8 mouse cellular contexts compared by ENCODE assay signal in the genomic region with DNA sequence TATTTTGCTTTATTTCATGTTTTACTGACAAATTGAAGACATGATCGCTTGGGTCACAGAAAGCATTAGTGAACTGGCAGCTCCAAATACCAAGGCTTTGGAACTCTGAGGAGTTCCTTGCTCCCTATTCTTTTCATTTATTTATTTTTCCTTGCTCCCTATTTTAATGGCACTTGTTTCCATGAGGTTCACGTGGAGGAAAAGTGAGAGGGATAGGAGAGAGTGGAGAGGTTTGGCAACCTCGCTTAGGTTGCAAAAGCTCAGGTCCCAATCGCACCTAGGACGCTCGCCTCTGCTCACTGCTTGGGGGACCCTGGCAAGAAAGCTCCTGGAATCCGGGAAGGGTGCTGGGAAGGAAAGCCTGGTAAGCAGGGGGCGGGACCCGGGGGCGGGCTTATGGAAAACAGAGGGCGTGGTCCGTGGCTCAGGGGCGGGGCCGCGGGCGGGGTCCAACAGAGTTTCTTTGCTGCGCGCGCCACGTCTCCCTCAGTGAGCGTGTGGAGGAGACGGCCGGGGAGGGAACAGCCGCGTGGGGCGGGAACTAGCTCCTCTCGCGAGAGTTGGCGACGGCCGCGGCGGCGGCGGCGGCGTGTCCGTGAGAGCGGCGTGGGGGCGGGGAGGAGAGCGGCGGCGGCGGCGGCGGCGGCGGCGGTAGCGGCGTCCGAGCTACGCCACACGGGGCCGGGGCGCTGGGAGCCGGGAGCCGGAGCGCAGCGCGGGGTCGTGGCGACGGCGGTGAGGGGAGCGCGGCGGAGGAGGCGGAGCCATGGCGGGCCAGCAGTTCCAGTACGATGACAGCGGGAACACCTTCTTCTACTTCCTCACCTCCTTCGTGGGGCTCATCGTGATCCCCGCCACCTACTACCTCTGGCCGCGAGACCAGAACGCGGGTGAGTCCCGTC. TPM values are rescaled to one million over a fixed set of nuclear protein-coding genes. Genes with fewer than 3 reads are reported as not detected.
DNase-seq lines count a peak whose midpoint lies in the region; ATAC-seq and TF ChIP-seq lines count a peak whose summit lies in the region.

A gene (plus strand): TSS at position 498 of the 902 bp plus-strand sequence.

- H3K4me2 ChIP-seq in embryonic facial prominence, embryonic 13.5 days, result peak within 1 kb of the TSS; percentile 74
- peak within 1 kb of the TSS; percentile 78 for H3K4me2 ChIP-seq in limb, embryonic 12.5 days
- H3K4me2 ChIP-seq in midbrain, embryonic 15.5 days, result peak within 1 kb of the TSS; percentile 85

- DNase-seq in 3134 (ENCODE audit: extremely low read depth, insufficient read length, low spot score), result peak; percentile 92
- peak; percentile 99 for DNase-seq in adrenal gland, postnatal 36 days
- peak; percentile 98 to 99 for DNase-seq in heart, adult 18-20 months
- DNase-seq in kidney, adult 2 months, result peak; percentile 99
- DNase-seq in spleen, adult 2 months (ENCODE audit: low read depth in 1 of 2, low spot score in 2 of 2), result peak; percentile 86 to 95

- no peak for TF ChIP-seq POLR2A in kidney, adult 2 months (IDR thresholded peaks at IDR 0.05; ENCODE audit: low read depth, low read length)
- TF ChIP-seq POLR2A in spleen, adult 2 months (IDR thresholded peaks at IDR 0.05; ENCODE audit: low read depth, low read length), result no peak

- H3K27ac ChIP-seq in embryonic facial prominence, embryonic 13.5 days, result peak within 1 kb of the TSS; percentile 94
- peak within 1 kb of the TSS; percentile 65 for H3K27ac ChIP-seq in kidney, adult 2 months (ENCODE audit: insufficient read depth, low read depth, low read length)
- peak within 1 kb of the TSS; percentile 96 for H3K27ac ChIP-seq in limb, embryonic 12.5 days
- peak within 1 kb of the TSS; percentile 94 for H3K27ac ChIP-seq in midbrain, embryonic 15.5 days
- peak within 1 kb of the TSS; percentile 81 for H3K27ac ChIP-seq in spleen, adult 2 months (ENCODE audit: insufficient read depth, low read length)

- peak; percentile 95 for ATAC-seq in embryonic facial prominence, embryonic 13.5 days (ENCODE audit: insufficient number of reproducible peaks, insufficient read depth, low FRiP score, low TSS enrichment, low read depth)
- ATAC-seq in limb, embryonic 12.5 days (ENCODE audit: insufficient number of reproducible peaks, insufficient read depth, low FRiP score, low TSS enrichment, low read depth), result peak; percentile 95
- ATAC-seq in midbrain, embryonic 15.5 days (replicated peaks), result peak; percentile 97

- H3K9ac ChIP-seq in embryonic facial prominence, embryonic 13.5 days, result peak within 1 kb of the TSS; percentile 98
- peak within 1 kb of the TSS; percentile 98 for H3K9ac ChIP-seq in limb, embryonic 12.5 days (replicated peaks)
- peak within 1 kb of the TSS; percentile 77 for H3K9ac ChIP-seq in midbrain, embryonic 15.5 days

- H3K9me3 ChIP-seq in embryonic facial prominence, embryonic 13.5 days, result no peaks in the 10 kb centered on the region
- no peaks in the 10 kb centered on the region for H3K9me3 ChIP-seq in limb, embryonic 12.5 days
- no peaks in the 10 kb centered on the region for H3K9me3 ChIP-seq in midbrain, embryonic 15.5 days

- under 1% methylated on average over 68 of the region's 81 CpGs for WGBS in embryonic facial prominence, embryonic 13.5 days
- WGBS in kidney, adult 2 months, result 1% methylated on average over 68 of the region's 81 CpGs
- WGBS in limb, embryonic 12.5 days, result under 1% methylated on average over 68 of the region's 81 CpGs
- under 1% methylated on average over 26 of the region's 81 CpGs for WGBS in midbrain, embryonic 15.5 days
- WGBS in spleen, adult 2 months, result 1% methylated on average over 73 of the region's 81 CpGs

- peaks cover 23% of the 10 kb centered on the region for H3K4me1 ChIP-seq in embryonic facial prominence, embryonic 13.5 days
- H3K4me1 ChIP-seq in kidney, adult 2 months (ENCODE audit: control insufficient read depth, insufficient read depth, low read length), result peaks cover 3% of the 10 kb centered on the region; the same call in 1 of the 2 replicates
- peaks cover 25% of the 10 kb centered on the region for H3K4me1 ChIP-seq in limb, embryonic 12.5 days (replicated peaks)
- H3K4me1 ChIP-seq in midbrain, embryonic 15.5 days, result peaks cover 31% of the 10 kb centered on the region
- H3K4me1 ChIP-seq in spleen, adult 2 months (ENCODE audit: control insufficient read depth, insufficient read depth, insufficient read length), result peaks cover 2% of the 10 kb centered on the region; the same call in 1 of the 2 replicates

- peak within 1 kb of the TSS; percentile 91 for H3K4me3 ChIP-seq in embryonic facial prominence, embryonic 13.5 days
- H3K4me3 ChIP-seq in kidney, adult 2 months (ENCODE audit: insufficient read depth, low read depth, low read length), result peak within 1 kb of the TSS; percentile 75
- H3K4me3 ChIP-seq in limb, embryonic 12.5 days (replicated peaks), result peak within 1 kb of the TSS; percentile 97
- peak within 1 kb of the TSS; percentile 53 for H3K4me3 ChIP-seq in midbrain, embryonic 15.5 days
- peak within 1 kb of the TSS; percentile 85 for H3K4me3 ChIP-seq in spleen, adult 2 months (ENCODE audit: extremely low read depth, insufficient read depth, insufficient read length)

- no peak for TF ChIP-seq CTCF in kidney, adult 2 months (conservative IDR thresholded peaks at IDR 0.05; ENCODE audit: insufficient read depth, insufficient read length, low read depth, low read length)
- no peak for TF ChIP-seq CTCF in spleen, adult 2 months (IDR thresholded peaks at IDR 0.05; ENCODE audit: extremely low read depth, insufficient read depth, insufficient read length, insufficient replicate concordance)

- no peaks in the 10 kb centered on the region for H3K27me3 ChIP-seq in embryonic facial prominence, embryonic 13.5 days
- H3K27me3 ChIP-seq in kidney, adult 2 months (replicated peaks; ENCODE audit: control insufficient read depth, insufficient read depth, low read length), result no peaks in the 10 kb centered on the region
- H3K27me3 ChIP-seq in limb, embryonic 12.5 days, result no peaks in the 10 kb centered on the region
- no peaks in the 10 kb centered on the region for H3K27me3 ChIP-seq in midbrain, embryonic 15.5 days (replicated peaks)
- no peaks in the 10 kb centered on the region for H3K27me3 ChIP-seq in spleen, adult 2 months (ENCODE audit: control insufficient read depth, insufficient read depth, low read length)

- H3K36me3 ChIP-seq in embryonic facial prominence, embryonic 13.5 days, result no peaks in the 10 kb centered on the region
- H3K36me3 ChIP-seq in kidney, adult 2 months (ENCODE audit: control insufficient read depth, insufficient read depth, low read length), result no peaks in the 10 kb centered on the region
- no peaks in the 10 kb centered on the region for H3K36me3 ChIP-seq in limb, embryonic 12.5 days
- no peaks in the 10 kb centered on the region for H3K36me3 ChIP-seq in midbrain, embryonic 15.5 days (replicated peaks)
- no peaks in the 10 kb centered on the region for H3K36me3 ChIP-seq in spleen, adult 2 months (ENCODE audit: control insufficient read depth, insufficient read depth, low read length)

RNA-seq across cellular contexts. Expression of the gene that starts here (rescaled TPM):
- 10 to 100 TPM; 67.3 to 74.6 TPM for total RNA-seq in adrenal gland, postnatal 36 days (2021)
- polyA plus RNA-seq in embryonic facial prominence, embryonic 13.5 days (2015; fragmentation: Nextera tagmentation; extraction: Ambion mirVana), result 25.1 and 26.5 TPM in 2 replicates
- total RNA-seq in heart, adult 18-20 months (2021), result 10 to 100 TPM; 29.5 to 37.7 TPM
- polyA plus RNA-seq in kidney, adult 2 months (2012; rRNA removed), result 8.8 and 11.8 TPM in 2 replicates
- 28.6 and 33.5 TPM in 2 replicates for polyA plus RNA-seq in limb, embryonic 12.5 days (2016; fragmentation: Nextera tagmentation; extraction: Ambion mirVana)
- polyA plus RNA-seq in midbrain, embryonic 15.5 days (2015; fragmentation: Nextera tagmentation; extraction: Ambion mirVana), result 19.5 and 20.8 TPM in 2 replicates
- polyA plus RNA-seq in spleen, adult 2 months (2012; rRNA removed), result 4.7 and 6.2 TPM in 2 replicates

Comparison
In these comparisons a context has a peak if more than half of its experiments do, and no peak if none do; other contexts are left out.
1. Peak in every context shown above with its lines: DNase-seq, ATAC-seq, H3K4me3 ChIP-seq and H3K27ac ChIP-seq.